Mouse (Mus musculus) forebrain, embryonic 13.5 days (tissue): ENCODE measurements at regions not wholly inside any gene's neighbourhood (a gene's known extent, or its start where the extent isn't known, plus 50 kb on each side); places are given as distances from the start of the nearest gene placed in this dataset. TPM values are rescaled to one million over a fixed set of nuclear protein-coding genes. Genes with fewer than 3 reads are reported as not detected.
A peak's percentile ranks its signal among the peaks of the same experiment; 100 is the strongest.

Experiments
- ATAC-seq: fragments of 200-750 bp; cut with Nextera tagmentation; 2 replicates; pipeline ENCODE4 v1.8.0; 2017
- H3K27ac ChIP-seq: fragments of 300-500 bp; sonication (generic); 2 replicates; pipeline ENCODE4 v1.5.1; 2015; ENCODE audit warnings: inconsistent platforms, mild to moderate bottlenecking, moderate library complexity
- H3K27me3 ChIP-seq: fragments of 300-500 bp; sonication (generic); 2 replicates; pipeline ENCODE4 v1.6.1; 2015; ENCODE audit warnings: mild to moderate bottlenecking, inconsistent platforms
- H3K36me3 ChIP-seq: fragments of 300-500 bp; sonication (generic); 2 replicates; pipeline ENCODE4 v1.6.1; 2015; ENCODE audit warnings: mild to moderate bottlenecking, inconsistent platforms; ENCODE audit not compliant: poor library complexity, severe bottlenecking
- H3K4me1 ChIP-seq: fragments of 300-500 bp; sonication (generic); 2 replicates; pipeline ENCODE4 v1.6.1; 2015; ENCODE audit warnings: inconsistent platforms
- H3K4me2 ChIP-seq: fragments of 300-500 bp; sonication (generic); 2 replicates; pipeline ENCODE4 v1.6.1; 2015; ENCODE audit warnings: inconsistent platforms, mild to moderate bottlenecking, moderate library complexity
- H3K4me3 ChIP-seq: fragments of 300-500 bp; sonication (generic); 2 replicates; pipeline ENCODE4 v1.5.1; 2015; ENCODE audit warnings: mild to moderate bottlenecking, inconsistent platforms
- H3K9ac ChIP-seq: fragments of 300-500 bp; sonication (generic); 2 replicates; pipeline ENCODE4 v1.6.1; 2015; ENCODE audit warnings: mild to moderate bottlenecking, inconsistent platforms
- H3K9me3 ChIP-seq: fragments of 300-500 bp; sonication (generic); replicated peaks from 2 replicates; pipeline ENCODE4 v1.6.1; 2016; ENCODE audit warnings: inconsistent platforms
- WGBS: fragments of 180-500 bp; shearing (Covaris S2); methylation state at CpG from one replicate; pipeline ENCODE4 v1.1.7; 2015; 5-methylcytosine and 5-hydroxymethylcytosine counted together
- microRNA-seq: library from miRNA; unstranded; fragments of <30 nt; microRNA quantifications from one replicate; pipeline ENCODE4, GENCODE M21; 2016

DNA sequence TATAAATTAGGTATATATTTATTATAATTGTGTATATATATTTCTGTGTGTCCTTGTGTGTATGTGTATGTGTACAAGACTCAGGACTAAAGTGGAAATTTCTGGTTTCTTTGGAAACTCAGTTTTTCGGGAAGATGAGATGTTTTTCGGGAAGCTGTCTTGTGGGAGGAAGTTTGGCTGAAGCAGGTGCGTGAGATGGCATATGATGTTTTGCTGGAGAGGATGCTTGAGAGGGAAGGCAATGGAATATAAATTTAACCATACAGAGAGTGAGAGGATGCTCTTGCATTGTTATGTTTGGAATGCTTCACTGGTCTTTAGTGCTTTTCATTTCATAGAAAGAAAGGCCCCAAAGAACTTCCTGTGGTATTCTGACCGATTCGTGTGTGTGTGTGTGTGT lies 141.3 kb upstream of the Rgs18 start:
- Histone ChIP-seq H3K27ac (no peak overlapping the region), H3K4me2 (no peak overlapping the region), H3K9ac (no peak overlapping the region), H3K9me3 (no peaks in the 10 kb centered on the region), H3K4me1 (no peaks in the 10 kb centered on the region), H3K36me3 (no peaks in the 10 kb centered on the region), H3K4me3 (no peak overlapping the region), H3K27me3 (no peaks in the 10 kb centered on the region)
- 95% methylated on average over 5 of the region's 5 CpGs for WGBS
- ATAC-seq, result no peak

DNA sequence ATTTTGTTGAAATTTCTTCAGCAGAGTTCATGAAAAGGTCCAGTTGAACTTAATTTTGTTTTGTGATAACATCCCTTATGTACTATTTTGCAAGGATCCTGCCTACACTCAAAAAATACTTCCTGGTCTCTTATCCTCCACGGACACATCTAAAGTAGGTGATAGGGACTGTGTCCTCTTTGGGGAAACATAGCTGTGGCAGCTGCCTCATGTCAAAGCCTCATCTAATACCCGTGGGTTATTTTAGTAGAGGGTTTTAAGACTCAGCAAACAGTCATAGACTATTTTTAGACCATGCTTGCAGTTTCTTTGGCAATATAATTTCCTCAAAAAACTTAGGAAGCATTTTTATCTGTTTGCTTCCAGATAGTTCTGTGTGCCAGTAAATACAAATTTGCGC lies 127.8 kb upstream of the Rgs18 start:
- Histone ChIP-seq H3K4me2 (no peak overlapping the region), H3K9me3 (no peaks in the 10 kb centered on the region), H3K27me3 (no peaks in the 10 kb centered on the region), H3K36me3 (no peaks in the 10 kb centered on the region), H3K4me1 (no peaks in the 10 kb centered on the region), H3K9ac (no peak overlapping the region), H3K4me3 (no peak overlapping the region), H3K27ac (no peak overlapping the region)
- no peak for ATAC-seq
- 84% methylated on average over 3 of the region's 3 CpGs for WGBS

DNA sequence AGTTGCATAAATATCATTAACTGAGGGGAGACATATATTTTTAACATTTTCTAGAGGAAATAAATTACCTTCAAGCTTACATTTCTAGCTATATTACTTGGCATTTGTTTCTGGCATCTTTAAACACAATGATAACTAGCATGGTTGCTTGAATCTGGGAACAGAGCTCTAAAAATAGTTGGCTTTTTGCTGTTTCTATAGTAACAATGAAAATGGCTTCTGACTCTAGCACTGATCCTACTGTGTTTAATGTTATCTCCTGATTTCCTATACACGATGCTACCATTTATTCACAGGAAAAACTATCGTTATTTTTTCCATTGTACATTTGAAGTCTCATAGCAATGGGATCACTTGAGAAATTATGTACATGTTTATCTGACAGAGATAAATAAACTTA lies 108.4 kb upstream of the Rgs18 start:
- no peaks in the 10 kb centered on the region for H3K27me3 ChIP-seq
- no peaks in the 10 kb centered on the region for H3K36me3 ChIP-seq
- H3K9ac ChIP-seq, result no peak overlapping the region
- no peaks in the 10 kb centered on the region for H3K9me3 ChIP-seq
- no peaks in the 10 kb centered on the region for H3K4me1 ChIP-seq
- H3K4me2 ChIP-seq, result no peak overlapping the region
- H3K4me3 ChIP-seq, result no peak overlapping the region
- 84% methylated on average over 2 of the region's 2 CpGs for WGBS
- ATAC-seq, result peak; percentile 51; the same call in 1 of the 2 replicates
- H3K27ac ChIP-seq, result no peak overlapping the region

DNA sequence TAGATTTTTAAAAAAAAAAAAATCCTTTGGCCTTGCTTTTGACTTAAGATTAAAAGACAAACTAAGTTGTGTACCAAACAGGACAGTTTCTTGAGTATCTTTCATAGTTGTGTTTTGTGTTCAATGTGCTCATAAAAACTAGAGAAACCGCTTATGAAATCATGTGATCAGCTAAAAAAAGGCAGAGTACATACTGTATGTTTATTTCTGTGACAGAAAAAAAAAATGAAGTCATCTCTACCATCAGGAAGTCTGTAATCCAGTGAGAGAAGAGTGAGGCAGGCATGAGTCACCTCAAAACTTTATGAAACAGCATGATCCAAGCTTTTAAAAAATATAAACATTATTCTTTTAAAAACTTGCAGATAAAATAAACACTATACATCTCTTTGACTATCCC lies 86.9 kb upstream of the Rgs18 start:
- Histone ChIP-seq H3K36me3 (no peaks in the 10 kb centered on the region), H3K9ac (no peak overlapping the region), H3K9me3 (no peaks in the 10 kb centered on the region), H3K27ac (no peak overlapping the region), H3K4me2 (no peak overlapping the region), H3K4me3 (no peak overlapping the region), H3K27me3 (no peaks in the 10 kb centered on the region), H3K4me1 (no peaks in the 10 kb centered on the region)
- 84% methylated on average over 1 of the region's 1 CpGs for WGBS
- no peak for ATAC-seq

Small RNA genes in the stretch of these regions (microRNA-seq; reads per million reads assigned to microRNA genes)
- gene Gm25708, result not detected
